Mouse (Mus musculus) stomach, postnatal 0 days (tissue): ENCODE data around the gene Gtf2h2.

ENCODE experiments used
- CTCF ChIP-seq: IDR thresholded peaks from 2 replicates; pipeline ENCODE4 v1.5.1; 2016; ENCODE audit warnings: antibody characterized with exemption, low read depth, mild to moderate bottlenecking, moderate library complexity
- EP300 ChIP-seq: optimal IDR thresholded peaks from 2 replicates; pipeline ENCODE3; 2016; ENCODE audit warnings: antibody characterized with exemption

DNA sequence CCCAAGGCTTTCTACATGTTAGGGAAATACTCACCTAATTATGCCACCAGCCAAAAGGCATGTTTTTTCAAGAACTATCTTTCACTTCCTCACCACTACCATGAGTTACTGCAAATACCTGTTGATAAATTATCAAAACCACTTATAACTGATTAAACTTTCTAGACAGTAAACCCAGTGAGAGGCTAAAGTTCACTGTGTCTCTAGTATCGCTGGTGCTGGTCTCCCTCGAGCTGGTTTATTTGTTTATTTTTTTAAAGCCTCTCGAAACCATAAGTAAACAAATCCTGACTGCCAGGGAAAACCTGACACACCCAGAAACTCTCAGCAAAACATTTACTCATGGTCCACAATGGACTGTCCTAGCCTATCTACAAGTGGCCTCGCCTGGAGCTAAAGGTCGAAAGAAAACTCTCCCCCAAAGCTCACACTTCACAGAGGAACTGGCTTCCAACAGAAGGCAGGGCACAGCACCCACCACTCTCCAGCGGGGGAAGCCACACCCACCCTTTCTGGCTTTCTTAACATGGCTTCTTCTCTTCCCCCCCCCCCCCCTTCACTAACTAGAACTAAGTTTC, 40.5 kb upstream of the Gtf2h2 start:
- TF ChIP-seq CTCF (no peak), EP300 (no peak)
